Mouse (Mus musculus): Measurements from ENCODE around the gene Mms22l. TPM values are rescaled to one million over a fixed set of nuclear protein-coding genes. Genes with fewer than 3 reads are reported as not detected.

The Mms22l gene
- polyA plus RNA-seq, 1 experiment, result 17.3 TPM

GRCm38 (mm10) chr4:24556116-24556820 lies 60.0 kb downstream of the Mms22l start:
- no peaks in the 10 kb centered on the region for H3K27me3 ChIP-seq (ENCODE audit: control insufficient read depth, insufficient read depth, low read length)
- DNase-seq, result no peak
- WGBS, result 17% methylated on average over 6 of the region's 6 CpGs
- H3K4me3 ChIP-seq (ENCODE audit: control insufficient read depth, insufficient read depth, low read length), result no peak overlapping the region
- H3K4me1 ChIP-seq (replicated peaks; ENCODE audit: control insufficient read depth, insufficient read depth, low read length), result no peaks in the 10 kb centered on the region
- no peak for TF ChIP-seq CTCF (IDR thresholded peaks at IDR 0.05; ENCODE audit: borderline replicate concordance, control insufficient read depth, extremely low read depth, insufficient read depth, low read length, poor library complexity)
- no peak for TF ChIP-seq POLR2A (IDR thresholded peaks at IDR 0.05; ENCODE audit: control insufficient read depth, extremely low read depth, insufficient read depth, low read length, poor library complexity)
- no peaks in the 10 kb centered on the region for H3K36me3 ChIP-seq (ENCODE audit: control insufficient read depth, insufficient read depth, low read length)
- H3K27ac ChIP-seq (ENCODE audit: control insufficient read depth, insufficient read depth, low read length), result no peak overlapping the region

DNA sequence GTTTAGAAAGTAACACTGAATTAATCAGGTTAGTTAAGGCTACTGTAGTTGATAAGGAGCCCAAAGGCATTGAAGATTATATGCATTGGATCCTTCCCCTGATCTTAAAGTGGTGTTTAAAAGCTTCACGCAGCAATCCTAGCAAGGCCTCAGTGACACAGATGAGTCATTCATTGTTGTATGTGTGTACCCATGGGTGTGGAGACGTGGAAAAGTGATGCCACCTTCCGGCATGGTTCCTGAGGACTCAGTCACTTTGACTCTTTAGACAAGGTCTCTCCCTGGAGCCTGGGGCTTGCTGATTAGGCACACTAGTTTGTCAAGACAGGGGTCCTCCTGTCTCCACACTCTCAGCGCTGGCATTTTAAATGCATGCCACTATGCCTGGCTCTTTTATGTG lies 60.9 kb downstream of the Mms22l start:
- Histone ChIP-seq H3K4me1 (replicated peaks; ENCODE audit: control insufficient read depth, insufficient read depth, low read length) (no peaks in the 10 kb centered on the region), H3K36me3 (ENCODE audit: control insufficient read depth, insufficient read depth, low read length) (no peaks in the 10 kb centered on the region), H3K4me3 (ENCODE audit: control insufficient read depth, insufficient read depth, low read length) (no peak overlapping the region), H3K27me3 (ENCODE audit: control insufficient read depth, insufficient read depth, low read length) (no peaks in the 10 kb centered on the region), H3K27ac (ENCODE audit: control insufficient read depth, insufficient read depth, low read length) (no peak overlapping the region)
- WGBS, result 99% methylated on average over 4 of the region's 4 CpGs
- DNase-seq, result no peak
- TF ChIP-seq POLR2A (IDR thresholded peaks at IDR 0.05; ENCODE audit: control insufficient read depth, extremely low read depth, insufficient read depth, low read length, poor library complexity), result no peak
- TF ChIP-seq CTCF (IDR thresholded peaks at IDR 0.05; ENCODE audit: borderline replicate concordance, control insufficient read depth, extremely low read depth, insufficient read depth, low read length, poor library complexity), result no peak

DNA sequence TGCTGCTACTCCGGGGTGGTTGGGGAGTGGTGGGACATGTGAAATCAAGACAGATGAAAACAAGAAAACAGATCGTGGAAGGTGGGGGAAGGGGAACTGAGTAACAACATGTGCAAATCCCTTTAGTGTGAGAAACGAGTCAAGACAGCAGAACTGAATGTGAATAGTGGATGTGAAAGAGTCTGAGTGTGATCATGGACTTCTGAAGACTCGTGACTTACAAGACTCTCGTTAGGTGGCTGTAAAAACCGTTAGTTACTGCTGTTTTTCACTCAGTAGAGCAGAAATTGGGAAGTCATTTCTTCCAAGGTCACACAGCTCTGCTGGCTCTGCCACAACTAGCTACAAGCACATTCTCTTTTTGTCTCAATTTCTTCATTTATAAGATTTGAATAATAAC lies 71.8 kb downstream of the Mms22l start:
- Histone ChIP-seq H3K4me3 (ENCODE audit: control insufficient read depth, insufficient read depth, low read length) (no peak overlapping the region), H3K4me1 (replicated peaks; ENCODE audit: control insufficient read depth, insufficient read depth, low read length) (no peaks in the 10 kb centered on the region), H3K27ac (ENCODE audit: control insufficient read depth, insufficient read depth, low read length) (no peak overlapping the region), H3K27me3 (ENCODE audit: control insufficient read depth, insufficient read depth, low read length) (no peaks in the 10 kb centered on the region), H3K36me3 (ENCODE audit: control insufficient read depth, insufficient read depth, low read length) (no peaks in the 10 kb centered on the region)
- WGBS, result 83% methylated on average over 6 of the region's 6 CpGs
- TF ChIP-seq CTCF (IDR thresholded peaks at IDR 0.05; ENCODE audit: borderline replicate concordance, control insufficient read depth, extremely low read depth, insufficient read depth, low read length, poor library complexity) (no peak), POLR2A (IDR thresholded peaks at IDR 0.05; ENCODE audit: control insufficient read depth, extremely low read depth, insufficient read depth, low read length, poor library complexity) (no peak)
- no peak for DNase-seq

DNA sequence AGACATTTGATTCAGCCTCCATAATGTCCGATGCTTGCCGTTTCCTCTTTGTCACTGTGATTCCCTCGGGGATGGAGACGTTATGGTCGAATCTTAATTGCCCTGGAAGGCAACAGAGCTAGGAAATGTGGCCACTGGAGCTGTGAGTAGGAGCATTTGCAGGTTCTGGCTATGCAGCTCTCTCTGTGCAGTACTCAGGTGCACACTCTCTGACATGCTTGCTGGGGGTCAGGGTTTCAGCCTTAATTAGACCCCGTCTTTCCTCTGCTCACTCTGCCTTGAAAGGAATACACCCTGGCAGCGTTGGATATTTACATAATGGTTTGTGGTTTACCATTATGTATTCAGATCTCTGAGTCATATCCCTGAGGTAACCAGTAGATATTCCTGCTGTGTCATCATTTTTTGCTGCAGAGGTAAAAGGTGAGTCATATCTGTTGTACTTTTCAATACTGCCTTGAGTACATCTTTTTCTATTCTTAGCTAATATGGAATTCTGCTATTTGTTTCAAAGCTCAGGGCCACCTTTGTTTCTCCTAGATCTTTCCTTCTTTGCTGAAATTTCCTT lies 72.8 kb downstream of the Mms22l start:
- Histone ChIP-seq H3K27ac (ENCODE audit: control insufficient read depth, insufficient read depth, low read length) (no peak overlapping the region), H3K36me3 (ENCODE audit: control insufficient read depth, insufficient read depth, low read length) (no peaks in the 10 kb centered on the region), H3K4me3 (ENCODE audit: control insufficient read depth, insufficient read depth, low read length) (no peak overlapping the region), H3K4me1 (replicated peaks; ENCODE audit: control insufficient read depth, insufficient read depth, low read length) (no peaks in the 10 kb centered on the region), H3K27me3 (ENCODE audit: control insufficient read depth, insufficient read depth, low read length) (no peaks in the 10 kb centered on the region)
- DNase-seq, result no peak
- 78% methylated on average over 7 of the region's 7 CpGs for WGBS
- TF ChIP-seq CTCF (IDR thresholded peaks at IDR 0.05; ENCODE audit: borderline replicate concordance, control insufficient read depth, extremely low read depth, insufficient read depth, low read length, poor library complexity), result no peak
- no peak for TF ChIP-seq POLR2A (IDR thresholded peaks at IDR 0.05; ENCODE audit: control insufficient read depth, extremely low read depth, insufficient read depth, low read length, poor library complexity)

GRCm38 (mm10) chr4:24574276-24574675 lies 78.0 kb downstream of the Mms22l start:
- 24% methylated on average over 6 of the region's 6 CpGs for WGBS
- Histone ChIP-seq H3K36me3 (ENCODE audit: control insufficient read depth, insufficient read depth, low read length) (no peaks in the 10 kb centered on the region), H3K27ac (ENCODE audit: control insufficient read depth, insufficient read depth, low read length) (no peak overlapping the region), H3K4me1 (replicated peaks; ENCODE audit: control insufficient read depth, insufficient read depth, low read length) (no peaks in the 10 kb centered on the region), H3K4me3 (ENCODE audit: control insufficient read depth, insufficient read depth, low read length) (no peak overlapping the region), H3K27me3 (ENCODE audit: control insufficient read depth, insufficient read depth, low read length) (no peaks in the 10 kb centered on the region)
- DNase-seq, result peak; percentile 74
- no peak for TF ChIP-seq POLR2A (IDR thresholded peaks at IDR 0.05; ENCODE audit: control insufficient read depth, extremely low read depth, insufficient read depth, low read length, poor library complexity)
- peak; percentile 39; the same call in 1 of the 2 replicates for TF ChIP-seq CTCF (IDR thresholded peaks at IDR 0.05; ENCODE audit: borderline replicate concordance, control insufficient read depth, extremely low read depth, insufficient read depth, low read length, poor library complexity)

GRCm38 (mm10) chr4:24577594-24577993 lies 81.3 kb downstream of the Mms22l start:
- WGBS, result over 99% methylated on average over 5 of the region's 5 CpGs
- no peak for DNase-seq
- H3K4me3 ChIP-seq (ENCODE audit: control insufficient read depth, insufficient read depth, low read length), result no peak overlapping the region
- no peaks in the 10 kb centered on the region for H3K4me1 ChIP-seq (replicated peaks; ENCODE audit: control insufficient read depth, insufficient read depth, low read length)
- no peaks in the 10 kb centered on the region for H3K27me3 ChIP-seq (ENCODE audit: control insufficient read depth, insufficient read depth, low read length)
- no peak overlapping the region for H3K27ac ChIP-seq (ENCODE audit: control insufficient read depth, insufficient read depth, low read length)
- no peak for TF ChIP-seq CTCF (IDR thresholded peaks at IDR 0.05; ENCODE audit: borderline replicate concordance, control insufficient read depth, extremely low read depth, insufficient read depth, low read length, poor library complexity)
- no peak for TF ChIP-seq POLR2A (IDR thresholded peaks at IDR 0.05; ENCODE audit: control insufficient read depth, extremely low read depth, insufficient read depth, low read length, poor library complexity)
- H3K36me3 ChIP-seq (ENCODE audit: control insufficient read depth, insufficient read depth, low read length), result peaks cover 3% of the 10 kb centered on the region; the same call in 1 of the 2 replicates
